Mouse (Mus musculus): Measurements from ENCODE around the gene Bloc1s2.

DNA sequence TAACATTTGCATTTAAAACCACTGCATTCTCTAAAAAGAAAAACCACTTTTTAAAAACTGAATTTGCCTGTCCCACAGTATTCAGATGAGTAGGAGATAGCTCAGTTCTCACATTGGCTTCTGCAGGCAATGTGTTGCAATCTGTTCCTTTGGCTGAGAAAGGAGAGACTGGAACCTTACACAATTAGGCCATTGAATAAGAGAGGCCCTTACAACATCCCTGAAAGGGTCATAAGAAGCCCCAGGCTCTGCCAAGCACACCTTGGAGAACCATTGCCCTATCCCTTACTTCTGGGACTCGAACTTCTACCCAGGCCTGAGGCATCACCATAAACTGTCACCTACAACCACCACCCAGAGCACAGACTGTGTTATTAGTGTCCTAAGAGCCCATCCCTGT is 34.3 kb upstream of the Bloc1s2 start:
- TF ChIP-seq POLR2A (IDR thresholded peaks at IDR 0.05; ENCODE audit: low read depth, low read length) (no peak), CTCF (IDR thresholded peaks at IDR 0.05; ENCODE audit: extremely low read depth, insufficient read length, insufficient replicate concordance, low read depth, low read length) (no peak)

All from small intestine, adult 2 months (tissue).